Mouse (Mus musculus) left cerebral cortex, adult 2 months (tissue): Measurements from ENCODE around the gene Itpr1. TPM values are rescaled to one million over a fixed set of nuclear protein-coding genes. Genes with fewer than 3 reads are reported as not detected.
A peak's percentile ranks its signal among the peaks of the same experiment; 100 is the strongest.

Experiments
- DNase-seq, 2 experiments: peaks; one replicate each; pipeline ENCODE4 v3.0.0; 2021 to 2022; ENCODE audit warnings: low spot score in 2 of 2, mixed read lengths in 1 of 2; ENCODE audit errors: extremely low spot score in 1 of 2
- H3K27ac ChIP-seq: fragments of 200-600 bp; 2 replicates; pipeline ENCODE4 v1.8.1; 2022
- H3K4me3 ChIP-seq: fragments of 200-600 bp; 2 replicates; pipeline ENCODE4 v1.8.1; 2022
- CTCF ChIP-seq: fragments of 200-600 bp; IDR thresholded peaks from 2 replicates; pipeline ENCODE4 v1.8.1; 2022; ENCODE audit warnings: antibody characterized with exemption, mild to moderate bottlenecking, moderate library complexity
- intact Hi-C: fragments of 180-260 bp; cut with DNase I; formaldehyde crosslinking; loops from one replicate; pipeline ENCODE4 v1.15.1; 2025
- total RNA-seq, 2 experiments: library from RNA; stranded (reverse); gene quantifications; 2 replicates each; pipeline ENCODE4 v1.2.3; 2021

Itpr1 gene
- total RNA-seq, 2 experiments from 2014 or later = 459 to 480 TPM

GRCm38 (mm10) chr6:108456231-108457062 lies 243.6 kb downstream of the Itpr1 start:
- intact Hi-C loops = loop anchor here (1.0 to 5.0 kb wide), 6 partner anchors 20 to 204 kb away; partner anchors contain the start of gene Bhlhe40
- TF ChIP-seq CTCF = no peak; the same call in none of the 2 replicates
- Histone ChIP-seq H3K4me3 (peak overlapping the region; percentile 36), H3K27ac (peak overlapping the region; percentile 93)
- DNase-seq = peak; percentile 74 to 75

GRCm38 (mm10) chr6:108457063-108457405 lies 244.1 kb downstream of the Itpr1 start:
- intact Hi-C loops = loop anchor here (2.0 to 5.0 kb wide), 5 partner anchors 20 to 120 kb away; no protein-coding TSS in a partner anchor
- Histone ChIP-seq H3K4me3 (no peak overlapping the region; the same call in 1 of the 2 replicates), H3K27ac (peak overlapping the region; percentile 93)
- DNase-seq = no peak
- no peak for TF ChIP-seq CTCF

GRCm38 (mm10) chr6:108457516-108458181 lies 244.8 kb downstream of the Itpr1 start:
- intact Hi-C loops = loop anchor here (2.0 to 5.0 kb wide), 5 partner anchors 21 to 120 kb away; no protein-coding TSS in a partner anchor
- peak overlapping the region; percentile 20 for H3K27ac ChIP-seq
- H3K4me3 ChIP-seq = no peak overlapping the region
- no peak for DNase-seq
- no peak for TF ChIP-seq CTCF

GRCm38 (mm10) chr6:108458182-108458571 lies 245.3 kb downstream of the Itpr1 start:
- Histone ChIP-seq H3K27ac (no peak overlapping the region), H3K4me3 (no peak overlapping the region)
- TF ChIP-seq CTCF = no peak
- intact Hi-C loops = loop anchor here (5.0 kb wide), 1 partner anchor 119 kb away; no protein-coding TSS in a partner anchor
- DNase-seq = no peak

- H3K4me3 ChIP-seq = no peak overlapping the region
- intact Hi-C loops = loop anchor here (5.0 kb wide), 1 partner anchor 118 kb away; no protein-coding TSS in a partner anchor
- no peak for TF ChIP-seq CTCF
- no peak for DNase-seq
- H3K27ac ChIP-seq = no peak overlapping the region
These were observed 245.9 kb downstream of the Itpr1 start for GRCm38 (mm10) chr6:108458826-108459225.

GRCm38 (mm10) chr6:108464308-108464979 lies 251.5 kb downstream of the Itpr1 start:
- no peak overlapping the region for H3K27ac ChIP-seq
- H3K4me3 ChIP-seq = no peak overlapping the region
- no peak for DNase-seq
- no peak for TF ChIP-seq CTCF
- intact Hi-C loops = no loop called here

GRCm38 (mm10) chr6:108465159-108465558 lies 252.3 kb downstream of the Itpr1 start:
- DNase-seq = no peak
- intact Hi-C loops = no loop called here
- Histone ChIP-seq H3K4me3 (no peak overlapping the region), H3K27ac (no peak overlapping the region)
- TF ChIP-seq CTCF = no peak

- Histone ChIP-seq H3K4me3 (no peak overlapping the region), H3K27ac (no peak overlapping the region)
- no peak for DNase-seq
- no peak for TF ChIP-seq CTCF
- intact Hi-C loops = no loop called here
These were observed 253.2 kb downstream of the Itpr1 start for GRCm38 (mm10) chr6:108466061-108466531.

- DNase-seq = no peak
- Histone ChIP-seq H3K4me3 (no peak overlapping the region), H3K27ac (no peak overlapping the region)
- no peak for TF ChIP-seq CTCF
- intact Hi-C loops = no loop called here
These were observed 254.7 kb downstream of the Itpr1 start for GRCm38 (mm10) chr6:108467597-108467996.

GRCm38 (mm10) chr6:108468226-108468825 lies 255.4 kb downstream of the Itpr1 start:
- intact Hi-C loops = no loop called here
- DNase-seq = no peak
- TF ChIP-seq CTCF = no peak
- H3K27ac ChIP-seq = no peak overlapping the region
- H3K4me3 ChIP-seq = no peak overlapping the region

- intact Hi-C loops = no loop called here
- Histone ChIP-seq H3K27ac (no peak overlapping the region), H3K4me3 (no peak overlapping the region)
- no peak for TF ChIP-seq CTCF
- no peak for DNase-seq
These were observed 259.0 kb downstream of the Itpr1 start for GRCm38 (mm10) chr6:108471878-108472277.
